Mouse (Mus musculus) neutrophil, adult 83 days (primary cell): Measurements from ENCODE around the gene Nkd1. TPM values are rescaled to one million over a fixed set of nuclear protein-coding genes. Genes with fewer than 3 reads are reported as not detected.

ENCODE experiments used
- total RNA-seq, 2 experiments: library from RNA; stranded (reverse); gene quantifications; one replicate each; pipeline ENCODE4 v1.2.4; 2023

The Nkd1 gene
- not detected for total RNA-seq

DNA sequence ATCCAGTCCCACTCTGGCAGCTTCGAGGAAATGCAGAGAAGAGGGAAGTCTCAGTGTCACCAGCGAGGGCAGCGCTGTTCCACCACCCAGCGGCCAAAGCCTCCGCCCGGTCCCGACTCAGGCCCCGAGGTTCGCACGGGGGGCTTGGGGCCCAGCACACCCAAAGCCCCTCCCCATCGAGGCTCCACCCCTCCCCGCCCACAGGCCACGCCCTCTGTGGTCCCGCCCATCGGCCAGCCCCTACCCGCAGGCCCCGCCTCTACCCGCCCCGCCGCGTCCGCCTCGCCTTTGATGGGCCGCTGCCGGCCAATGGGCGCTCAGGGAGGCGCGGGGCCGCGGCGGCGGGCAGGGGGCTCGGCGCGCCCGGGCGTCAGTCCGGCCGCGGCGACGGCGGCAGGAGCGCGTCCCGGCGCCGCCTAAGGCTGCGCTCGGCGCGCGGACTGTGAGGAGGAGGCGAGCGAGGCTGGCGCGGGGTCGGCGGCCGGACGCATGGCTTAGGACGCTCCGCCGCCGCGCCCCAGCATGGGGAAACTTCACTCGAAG lies at the start of gene Nkd1:
TSS of gene Nkd1 (plus strand) at position 370 of the 543 bp plus-strand sequence.

DNA sequence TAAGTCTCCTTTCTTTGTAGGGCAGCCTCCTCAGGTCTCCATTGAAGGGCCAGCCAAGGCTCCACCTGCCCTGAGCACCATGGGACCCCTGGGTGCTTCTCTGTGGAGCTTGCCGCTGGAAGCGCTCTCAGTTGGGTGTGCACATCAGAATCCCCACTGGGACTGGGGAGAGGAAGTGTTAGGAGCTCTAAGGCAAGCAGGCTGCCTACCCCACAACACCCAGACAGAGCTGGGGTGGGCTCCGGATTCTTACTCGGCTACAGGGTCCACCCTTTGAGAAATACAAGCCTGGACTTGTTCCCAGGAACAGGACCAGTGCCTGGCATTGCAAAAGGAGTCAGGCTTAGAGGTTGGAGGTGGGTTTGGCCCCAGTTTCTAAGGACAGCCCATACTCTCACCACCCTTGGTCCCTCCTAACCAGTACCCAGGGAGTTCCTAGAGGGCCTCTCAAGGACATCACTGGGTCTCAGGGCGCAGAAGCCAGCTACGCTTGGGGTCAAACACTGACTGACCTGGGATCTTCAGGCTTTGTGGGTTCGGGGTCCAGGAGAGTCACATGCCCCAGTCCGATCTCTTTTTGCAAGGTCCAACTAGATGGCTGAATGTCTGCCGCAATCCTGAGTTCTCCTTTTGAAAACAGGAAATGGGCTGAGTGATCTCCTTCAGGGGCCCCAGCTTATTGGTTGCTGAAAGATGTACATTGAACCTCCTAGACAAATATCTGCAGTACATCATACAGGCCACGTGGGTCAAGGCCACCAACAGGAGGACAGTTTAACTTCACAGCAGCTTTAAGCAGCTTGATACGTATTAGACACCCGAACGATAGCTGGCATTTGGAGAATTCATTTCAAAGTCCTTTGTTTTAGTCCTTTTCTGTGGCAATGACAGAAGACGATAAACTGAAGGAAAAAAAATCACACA lies 114.6 kb downstream of the Nkd1 start, which contains the start of gene Snx20:
TSS of gene Snx20 (minus strand) at position 655 of the 924 bp plus-strand sequence.

Other genes starting within 250 kb of the Nkd1 start
- 10 to 100 TPM; 65.7 to 74.8 TPM for gene Adcy7, start 249.0 kb upstream of the Nkd1 start, total RNA-seq
- 10 to 100 TPM; 52.7 to 65.2 TPM for gene Brd7, start 159.2 kb upstream of the Nkd1 start, total RNA-seq
- gene Snx20, start 114.8 kb downstream of the Nkd1 start, total RNA-seq: 10 to 100 TPM; 86.5 to 99.5 TPM
- gene Nod2, start 126.0 kb downstream of the Nkd1 start, total RNA-seq: 10 to 100 TPM; 10.5 to 12.3 TPM
- gene Cyld, start 175.7 kb downstream of the Nkd1 start, total RNA-seq: 10 to 100 TPM; 40.1 to 40.9 TPM